Mouse (Mus musculus) naive thymus-derived CD4-positive, alpha-beta T cell, adult 2 months (primary cell): Measurements from ENCODE around the gene Tmem232.
"Not testable (repeated sequence)": the region's sequence is repeated elsewhere in the genome, so short reads cannot be mapped to it uniquely, and the experiment has no call there.

Experiments
- DNase-seq: peaks from one replicate; pipeline ENCODE4 v3.0.0-alpha.2; 2011; ENCODE audit warnings: low read depth

Gene Tmem232

DNA sequence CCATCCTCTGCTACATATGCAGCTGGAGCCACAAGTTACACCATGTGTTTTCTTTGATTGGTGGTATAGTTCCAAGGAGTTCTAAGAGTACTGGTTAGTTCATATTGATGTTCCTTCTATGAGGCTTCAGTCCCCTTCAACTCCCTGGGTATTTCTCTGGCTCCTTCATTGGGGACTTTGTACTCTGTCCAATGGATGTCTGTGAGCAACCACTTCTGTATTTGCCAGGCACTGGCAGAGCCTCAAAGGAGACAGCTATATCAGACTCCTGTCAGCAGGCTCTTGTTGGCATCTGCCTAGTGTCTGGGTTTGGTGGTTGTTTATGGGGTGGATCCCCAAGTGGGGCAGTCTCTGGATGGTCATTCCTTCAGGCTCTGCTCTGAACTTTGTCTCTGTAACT lies 8.2 kb downstream of the Tmem232 start:
- not testable (repeated sequence) for DNase-seq

DNA sequence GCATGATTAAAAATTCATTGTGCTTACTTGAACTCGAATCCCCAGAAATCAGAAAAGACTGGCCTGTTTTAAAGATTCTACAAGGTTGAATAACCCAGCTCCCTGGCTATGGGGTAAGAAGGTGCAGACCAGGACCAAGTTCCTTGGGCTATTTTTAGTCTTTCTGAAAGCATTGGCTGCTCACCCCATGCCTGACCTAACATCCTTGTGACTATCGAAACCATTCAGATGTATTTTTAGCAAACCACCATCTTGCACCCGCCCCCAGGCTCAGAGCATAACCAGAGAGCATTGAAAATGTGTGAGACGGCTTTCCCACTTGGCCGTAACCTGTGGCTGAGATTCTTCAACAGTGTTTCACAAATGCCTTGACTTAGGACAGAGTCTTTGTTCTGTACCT lies 13.1 kb downstream of the Tmem232 start:
- no peak for DNase-seq

DNA sequence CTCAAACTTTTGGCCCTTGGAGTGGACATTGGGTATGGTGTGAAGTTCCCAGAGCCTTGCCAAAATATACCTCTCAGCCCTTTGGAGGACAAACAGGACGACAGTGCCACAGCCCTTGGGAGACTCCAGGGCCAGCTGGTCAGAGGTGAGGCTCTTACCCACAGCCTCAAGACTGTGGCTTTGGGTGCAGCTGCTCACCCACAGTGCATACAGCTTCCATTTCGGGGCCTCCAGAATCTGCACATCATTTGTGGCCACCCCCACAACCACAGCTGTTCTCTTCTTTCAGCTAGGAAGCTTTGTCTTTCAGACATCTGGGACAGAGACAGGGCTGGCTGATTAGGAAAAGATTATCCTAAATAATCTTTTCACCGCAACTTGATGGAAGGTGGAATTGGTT lies 27.1 kb downstream of the Tmem232 start:
- no peak for DNase-seq

DNA sequence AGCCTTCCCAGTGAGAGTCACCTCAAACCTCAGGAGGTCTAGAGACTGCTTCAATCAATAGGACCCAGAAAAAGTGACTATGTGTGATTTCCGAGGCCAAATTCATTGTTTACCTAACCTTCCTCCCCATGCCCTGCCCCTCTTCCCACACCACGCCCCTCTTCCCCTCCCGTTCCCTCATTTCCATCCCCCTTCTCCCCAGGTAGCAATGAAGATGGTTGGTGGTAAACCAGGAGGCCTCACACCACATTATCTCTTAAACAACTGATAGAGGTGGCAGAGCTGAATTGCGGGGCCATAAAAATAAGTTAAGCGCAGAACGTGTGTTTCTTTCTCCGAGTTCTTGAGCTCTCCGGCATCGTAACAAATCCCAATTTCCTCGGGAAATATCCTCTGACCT lies 55.9 kb downstream of the Tmem232 start:
- DNase-seq: no peak

DNA sequence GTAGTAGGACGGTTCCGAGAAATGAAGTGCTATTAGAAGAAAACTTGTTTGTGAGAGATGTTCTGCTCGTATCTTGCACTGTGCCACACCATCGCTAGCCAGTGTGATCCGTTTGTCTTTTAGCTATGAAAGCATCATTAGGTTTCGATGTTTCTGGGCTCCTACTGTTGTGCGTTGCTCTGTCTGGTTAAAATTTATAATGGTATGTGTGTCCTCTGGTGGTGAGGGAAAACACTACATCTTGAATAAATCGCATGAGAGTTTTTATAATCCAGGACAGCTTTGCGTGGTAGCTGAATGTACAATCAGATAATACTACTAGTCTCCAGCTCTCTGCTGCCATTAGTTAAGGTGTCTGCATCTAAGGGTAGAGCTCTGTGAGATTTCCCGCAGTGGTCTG lies 63.8 kb downstream of the Tmem232 start:
- DNase-seq: no peak

DNA sequence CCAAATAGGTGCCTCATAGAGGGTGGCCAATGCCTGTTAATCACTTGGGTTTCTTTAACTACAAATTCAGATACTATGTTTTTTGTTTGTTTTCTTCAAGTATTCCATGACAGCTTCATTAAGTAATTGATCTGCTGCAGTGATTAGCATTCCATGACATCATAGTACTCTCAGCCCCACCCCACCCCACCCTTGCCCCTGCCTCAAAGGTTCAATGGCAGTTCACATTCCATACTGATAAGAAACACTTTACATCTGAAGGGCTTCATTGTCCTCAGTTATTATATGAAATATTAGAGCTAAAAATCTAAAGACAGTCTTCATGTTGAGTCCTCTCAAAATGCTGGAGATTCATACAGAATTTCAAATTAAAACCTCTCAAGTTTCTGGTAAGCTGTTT lies 89.8 kb downstream of the Tmem232 start:
- DNase-seq: no peak

DNA sequence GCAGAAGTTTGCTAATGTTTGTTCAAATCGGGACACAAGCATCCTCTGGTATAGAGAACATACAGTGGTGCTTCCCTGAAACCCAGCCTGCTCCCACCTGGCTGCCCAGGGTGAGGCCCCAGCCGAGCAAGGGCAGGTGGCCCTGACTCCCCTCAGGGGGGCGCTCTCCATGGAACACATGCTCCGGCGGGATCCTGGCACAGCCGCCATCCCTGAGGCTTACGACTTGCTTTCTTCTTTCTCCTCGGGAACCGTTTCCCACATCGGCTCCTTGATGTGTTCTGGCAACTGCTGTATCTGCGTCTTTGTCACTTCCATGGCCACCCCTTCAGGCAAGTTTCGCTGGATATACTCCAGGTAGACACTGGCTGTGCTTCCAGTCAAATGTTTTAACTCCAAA lies 102.7 kb downstream of the Tmem232 start:
- not testable (repeated sequence) for DNase-seq

DNA sequence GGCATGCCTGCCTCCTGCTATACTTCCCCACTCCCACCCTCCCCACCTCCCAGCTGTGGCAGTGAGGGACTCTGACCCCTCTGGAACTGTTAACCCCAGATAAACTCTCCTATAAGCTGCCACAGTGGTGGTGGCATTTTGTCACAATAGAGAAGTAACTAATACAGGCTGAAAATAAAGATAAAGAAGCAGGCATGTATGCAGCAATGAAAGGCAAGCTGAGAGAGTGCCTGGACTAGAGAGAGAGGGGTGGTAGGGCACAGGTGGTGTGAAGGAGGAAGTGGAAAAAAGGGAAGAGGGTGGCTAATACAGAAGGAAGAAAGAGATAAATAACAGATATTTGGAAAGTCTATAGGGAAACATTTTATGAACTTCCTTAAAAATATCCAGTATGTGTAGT lies 121.5 kb downstream of the Tmem232 start:
- DNase-seq: no peak

DNA sequence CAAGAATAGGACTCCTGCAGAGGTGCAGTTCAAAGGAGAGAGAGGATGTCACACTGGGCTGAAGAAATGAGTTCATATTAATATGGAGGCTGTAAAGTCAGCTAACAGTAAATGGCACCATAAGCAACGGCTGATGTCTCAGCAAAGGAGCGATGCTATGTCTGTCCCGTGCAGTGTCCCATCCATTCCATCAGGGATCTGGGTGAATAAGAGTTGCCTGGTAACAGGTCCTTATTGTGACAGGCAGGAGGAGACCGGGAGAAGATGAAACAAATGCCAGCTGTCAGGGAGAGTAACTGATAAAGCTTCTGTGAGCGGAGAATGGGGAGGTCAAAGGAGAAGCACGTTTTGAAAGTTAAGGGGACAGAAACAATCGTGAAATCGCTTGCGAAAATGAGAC lies 135.3 kb downstream of the Tmem232 start:
- DNase-seq: no peak

DNA sequence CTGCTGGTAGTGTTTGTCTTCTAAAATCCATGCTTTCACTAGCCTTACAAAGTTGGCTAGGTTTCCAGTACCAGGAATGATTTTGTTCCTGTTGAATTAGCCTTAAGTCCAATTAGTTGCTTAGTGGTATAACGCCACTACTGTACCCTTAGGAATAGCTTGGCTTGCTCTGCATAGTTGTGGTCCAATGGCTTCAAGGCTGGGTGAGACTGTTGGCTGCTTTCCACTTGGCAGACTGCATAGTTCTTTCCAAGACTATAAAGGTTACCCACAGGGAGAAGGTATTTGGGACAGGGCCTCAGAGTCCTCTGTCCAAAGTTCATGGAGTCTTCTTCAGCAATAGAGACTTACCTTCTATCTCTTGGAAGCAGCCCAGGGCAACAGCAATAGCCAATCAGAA lies 139.7 kb downstream of the Tmem232 start:
- DNase-seq: no peak

DNA sequence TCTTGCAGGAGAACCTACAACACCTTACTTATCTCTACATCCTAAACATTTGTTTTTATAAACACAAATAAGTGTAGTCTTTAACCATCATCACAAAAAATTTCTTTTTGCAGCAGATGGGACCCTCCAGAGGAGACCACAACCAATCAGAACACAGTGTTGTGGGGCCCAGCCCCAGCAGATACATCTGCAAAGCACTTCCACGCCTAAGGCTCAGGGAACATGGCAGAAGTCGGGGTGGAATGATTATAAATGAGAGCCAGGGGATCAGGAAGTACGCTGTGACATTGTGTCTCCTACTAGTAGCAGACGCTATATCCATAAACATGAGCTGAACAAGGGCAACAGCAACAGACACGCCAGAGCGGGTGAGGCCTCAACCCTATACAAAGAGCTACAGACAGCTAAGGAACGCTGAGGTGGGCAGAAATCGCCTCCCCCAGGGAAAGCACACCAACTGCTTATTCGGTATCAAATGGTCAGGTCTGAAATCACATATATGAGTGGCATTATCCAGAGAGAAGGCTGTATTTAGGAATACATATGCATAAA lies 156.1 kb downstream of the Tmem232 start:
- DNase-seq: no peak

DNA sequence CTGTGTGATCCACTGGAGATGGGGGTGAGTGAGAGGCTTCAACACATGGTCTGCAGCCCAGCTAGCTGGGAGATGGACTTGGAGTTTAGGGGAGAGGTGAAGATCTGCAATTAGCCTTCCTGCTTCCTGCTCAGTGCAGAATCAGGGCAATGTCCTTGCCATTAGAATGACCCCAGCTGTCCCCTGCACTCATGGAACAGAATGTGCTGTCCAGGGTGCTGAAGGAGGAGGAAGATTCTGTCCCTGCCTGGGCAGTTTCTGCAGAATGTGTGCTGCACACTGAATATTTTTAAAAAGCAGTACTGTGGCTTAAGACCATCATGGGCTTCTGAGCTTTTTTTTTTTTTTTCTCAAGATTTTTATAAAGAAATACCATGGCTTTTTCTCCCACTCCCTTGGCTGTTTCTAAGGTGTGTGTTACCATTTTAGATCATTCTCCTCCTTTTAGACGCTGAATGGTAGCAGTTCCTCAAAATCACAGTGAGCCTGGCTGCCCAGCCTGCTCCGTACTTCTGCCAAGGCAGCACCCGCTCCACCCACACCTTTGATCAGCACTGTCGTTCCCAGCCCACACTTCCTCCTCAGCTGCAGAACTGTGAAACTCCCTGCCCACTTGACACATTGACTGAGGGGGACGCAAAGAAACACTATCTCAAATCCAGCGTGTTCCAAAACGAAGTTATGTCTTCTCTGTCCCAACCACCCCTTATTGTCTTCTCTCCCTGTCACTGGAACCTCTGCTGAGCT lies 170.4 kb downstream of the Tmem232 start:
- DNase-seq: no peak

DNA sequence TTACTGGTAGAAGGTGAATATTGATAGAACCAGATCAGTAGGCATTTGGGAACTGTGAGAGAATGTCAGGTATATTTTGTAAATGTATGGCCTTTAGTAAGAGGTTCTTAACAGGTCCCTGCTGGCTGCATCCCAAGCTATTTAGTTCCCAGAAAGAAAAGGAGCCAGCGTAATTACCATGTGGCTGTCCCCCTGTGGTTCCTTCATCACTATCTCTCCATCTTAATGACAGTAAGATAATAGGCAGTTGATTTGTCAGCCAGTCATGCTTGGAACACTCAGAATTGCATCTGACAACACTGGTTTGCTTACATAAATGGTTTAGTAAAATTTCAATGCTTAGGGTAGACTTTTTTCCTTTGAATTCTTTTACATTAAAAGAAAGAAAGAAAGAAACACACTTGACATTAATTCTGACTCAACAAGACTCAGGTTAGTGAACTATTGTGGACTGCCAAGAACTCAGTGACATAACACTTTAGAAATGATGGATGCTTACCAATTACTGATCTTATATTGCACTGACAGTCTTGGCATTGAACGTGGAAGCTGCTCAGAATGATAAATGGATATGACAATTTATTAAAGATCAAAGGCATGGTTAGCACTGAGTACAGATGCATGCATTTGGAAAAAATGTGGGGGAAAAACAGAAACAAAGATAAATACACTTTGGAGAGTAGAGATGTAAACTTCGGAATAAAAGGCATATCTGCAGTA lies 174.9 kb downstream of the Tmem232 start:
- no peak for DNase-seq

DNA sequence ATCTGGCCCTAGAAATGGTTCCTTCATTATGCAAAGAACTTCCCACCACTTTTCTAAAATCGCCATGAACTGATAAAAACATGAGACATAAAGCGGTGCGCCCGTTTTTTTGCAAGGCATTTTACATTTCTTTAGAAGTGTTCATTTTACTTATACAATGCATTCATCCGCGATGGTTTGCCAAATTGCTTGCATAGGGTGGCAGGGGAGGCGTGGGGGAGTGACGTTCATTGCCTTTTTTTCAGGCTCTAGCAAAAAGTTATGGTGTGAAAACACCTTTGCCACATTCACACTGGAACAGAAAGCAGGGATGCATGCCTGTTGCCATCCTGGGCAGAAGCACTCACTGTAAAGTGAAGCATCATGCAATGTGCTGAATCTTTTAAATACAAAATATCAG lies 188.7 kb downstream of the Tmem232 start:
- DNase-seq: no peak

DNA sequence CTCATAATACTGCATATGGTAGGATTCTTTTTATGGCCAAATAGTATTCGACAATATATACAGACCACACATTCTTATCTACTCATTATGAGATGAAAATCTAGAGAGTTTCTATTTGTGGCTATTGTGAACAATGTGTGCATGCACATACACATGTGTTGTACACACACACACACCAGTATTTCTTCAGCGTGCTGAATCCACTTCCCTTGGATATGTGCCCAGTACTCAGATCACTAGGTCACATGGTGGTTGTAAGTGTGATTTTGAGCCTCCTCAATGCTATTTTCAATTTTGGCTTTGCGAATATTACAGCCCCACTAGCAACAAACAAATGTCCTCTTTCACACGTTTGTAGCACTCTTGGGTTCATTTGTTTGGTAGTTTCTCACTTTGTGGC lies 200.6 kb downstream of the Tmem232 start:
- no peak for DNase-seq

DNA sequence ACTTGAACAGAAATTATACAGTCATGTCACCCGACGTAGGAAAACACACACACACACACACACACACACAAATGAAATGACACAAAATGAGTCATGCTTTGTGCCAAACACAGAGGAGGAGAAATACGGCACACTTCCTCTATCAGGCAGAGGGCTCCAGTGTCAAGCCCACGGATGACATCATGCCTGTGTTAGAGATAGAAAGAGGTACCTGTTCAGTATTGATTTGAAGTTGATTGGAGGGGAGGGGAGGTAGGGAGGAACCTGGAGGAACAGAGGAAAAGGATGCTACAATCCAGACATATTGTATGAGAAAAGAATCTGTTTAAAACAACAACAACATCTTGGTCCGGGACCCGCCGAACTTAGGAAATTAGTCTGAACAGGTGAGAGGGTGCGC lies 209.8 kb downstream of the Tmem232 start:
- no peak for DNase-seq

DNA sequence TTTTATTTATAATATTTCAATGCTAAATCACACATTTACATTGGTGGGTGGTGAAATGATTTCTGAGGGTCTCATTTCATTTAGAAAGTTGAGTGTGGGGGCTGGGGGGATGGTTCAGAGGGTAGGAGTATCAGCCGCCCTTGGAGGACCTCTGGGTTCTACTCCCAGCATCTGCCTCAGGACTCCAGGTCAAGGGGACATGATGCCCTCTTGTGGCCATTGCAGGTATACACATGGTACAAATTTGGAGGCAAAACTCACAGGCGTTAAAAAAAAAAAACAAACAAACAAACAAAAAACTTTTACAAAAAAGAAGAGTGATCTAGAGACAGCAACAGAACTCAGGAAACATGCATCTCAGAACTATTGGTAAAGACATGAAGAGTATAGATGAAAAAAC lies 215.3 kb downstream of the Tmem232 start:
- DNase-seq: no peak

DNA sequence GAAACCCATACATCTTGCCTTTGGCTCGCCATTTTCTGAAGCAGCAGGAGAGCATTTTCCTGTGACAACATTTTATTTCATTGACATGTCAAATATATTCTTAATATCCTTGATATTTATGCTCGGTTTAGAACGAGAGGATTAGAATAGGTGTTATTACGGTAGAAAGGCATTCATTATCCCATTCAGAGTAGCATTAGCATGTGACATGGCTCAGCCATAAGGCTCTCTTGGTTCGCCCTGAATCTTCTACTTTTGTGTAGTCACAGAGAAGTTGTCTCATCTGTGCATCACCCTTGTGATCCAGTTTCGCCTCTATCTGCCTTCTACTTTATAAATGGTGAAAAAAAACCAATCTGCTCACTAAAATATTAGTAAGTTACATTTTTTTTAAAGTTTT lies 220.0 kb downstream of the Tmem232 start:
- DNase-seq: no peak

DNA sequence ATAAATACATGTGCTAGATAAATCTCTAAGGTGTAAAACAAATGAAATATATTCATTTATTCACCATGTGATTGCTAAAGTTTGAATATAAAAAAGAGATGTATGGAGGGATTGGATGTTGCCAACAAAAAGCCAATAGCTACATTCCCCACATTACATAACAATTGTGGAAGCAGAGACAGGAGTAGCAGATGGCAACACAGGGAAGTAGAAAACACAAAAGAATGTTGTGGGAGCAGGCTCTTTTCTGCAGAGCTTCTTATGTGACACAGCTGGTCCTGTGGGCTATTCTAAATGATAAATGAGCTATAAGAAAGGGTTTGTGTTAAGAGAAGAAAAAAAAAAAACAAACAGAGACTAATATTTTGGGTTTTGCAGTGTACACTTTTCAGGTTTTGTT lies 240.6 kb downstream of the Tmem232 start:
- no peak for DNase-seq

DNA sequence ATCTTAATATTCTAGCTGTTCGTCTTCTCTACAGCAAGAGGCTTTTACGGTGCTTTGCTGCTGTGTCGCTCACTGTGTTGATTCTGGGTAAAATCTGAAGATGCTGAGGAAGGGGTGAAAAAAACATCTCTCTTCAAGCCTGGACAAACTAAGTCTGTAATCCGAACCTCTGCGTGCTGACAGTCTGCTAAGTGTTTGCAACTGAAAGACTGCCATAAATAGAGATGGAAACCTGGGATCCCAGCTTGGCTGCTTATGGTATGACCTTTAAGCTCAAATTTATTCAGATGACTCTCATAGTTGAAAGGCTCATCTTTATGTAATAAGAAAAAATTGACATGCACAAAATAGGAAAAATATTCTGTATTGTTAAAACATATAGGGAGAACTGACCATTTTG lies 242.8 kb downstream of the Tmem232 start:
- no peak for DNase-seq

DNA sequence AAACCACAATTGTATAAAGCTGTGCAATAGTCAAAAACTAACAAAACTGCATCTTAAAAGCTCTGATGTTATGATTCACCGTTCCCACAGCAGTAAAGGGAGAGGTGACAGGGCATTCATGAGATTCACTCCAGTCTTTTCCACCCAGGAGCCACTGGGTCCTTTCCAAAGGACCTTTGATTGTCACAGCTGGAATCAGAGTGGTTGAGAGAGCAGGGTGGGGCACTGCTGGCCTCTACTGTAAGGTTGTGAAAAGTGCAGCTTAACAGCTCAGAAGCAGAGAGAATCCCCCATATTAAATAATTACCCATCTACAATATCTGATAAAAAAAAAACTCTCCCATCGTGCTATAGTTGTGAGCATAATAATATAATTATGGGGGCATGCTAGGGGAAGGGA lies 288.4 kb downstream of the Tmem232 start:
- DNase-seq: no peak

DNA sequence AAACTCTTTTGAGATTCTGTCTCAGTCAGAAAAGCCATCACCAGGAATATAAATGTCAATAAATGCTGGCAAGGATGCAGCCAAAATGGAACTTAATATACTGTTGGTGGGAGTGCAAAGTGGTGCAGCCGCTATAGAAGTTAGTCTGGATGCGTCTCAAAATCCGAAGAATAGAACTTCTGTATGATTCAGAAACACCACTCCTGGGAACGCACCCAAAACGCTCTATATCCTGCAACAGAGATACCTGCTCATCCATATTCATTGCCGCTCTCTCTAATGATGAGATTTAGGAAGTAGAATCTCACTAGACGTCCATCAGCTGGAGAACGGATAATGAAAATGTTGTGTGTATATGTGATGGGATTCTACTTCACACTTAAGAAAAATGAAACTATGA lies 290.3 kb downstream of the Tmem232 start:
- no peak for DNase-seq

DNA sequence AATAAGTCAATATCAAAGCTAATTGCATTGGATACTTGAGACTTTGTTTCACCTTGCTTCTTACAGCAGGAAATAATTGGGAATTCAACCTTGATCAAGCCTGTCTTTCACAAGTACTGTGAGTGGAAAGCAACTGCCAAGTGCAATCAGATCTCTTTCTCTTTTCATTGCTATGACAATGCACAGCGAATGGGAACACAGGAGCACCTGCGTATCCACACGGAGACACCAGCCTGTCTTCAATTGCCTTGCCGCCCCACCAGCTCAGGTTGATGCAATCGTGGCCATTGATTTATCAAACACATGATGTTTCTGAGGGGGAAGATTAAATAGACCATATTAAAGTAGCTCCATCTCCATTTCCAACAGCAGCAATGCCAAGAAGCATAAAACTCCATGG lies 296.9 kb downstream of the Tmem232 start:
- DNase-seq: no peak
